Mouse (Mus musculus): Measurements from ENCODE around the gene Tmeff2.

- TF ChIP-seq EP300 (IDR thresholded peaks at IDR 0.05; ENCODE audit: insufficient read depth, low read depth, low read length) = no peak
- TF ChIP-seq CTCF (IDR thresholded peaks at IDR 0.05; ENCODE audit: low read depth, low read length) = no peak
- no peak for TF ChIP-seq POLR2A (IDR thresholded peaks at IDR 0.05; ENCODE audit: insufficient read depth, low read length)
These were observed 2.8 kb upstream of the Tmeff2 start for GRCm38 (mm10) chr1:50897696-50898095.
